Mouse (Mus musculus) cerebellum, postnatal 4 days (tissue): ENCODE results near the gene Rrp12.
"Not testable (repeated sequence)": the region's sequence is repeated elsewhere in the genome, so short reads cannot be mapped to it uniquely, and the experiment has no call there.

Experiments
- DNase-seq, 2 experiments: peaks; one replicate each; pipeline ENCODE4 v3.0.0; 2022; ENCODE audit warnings: low spot score in 2 of 2, mixed read lengths in 1 of 2

Rrp12 gene

GRCm38 (mm10) chr19:41906311-41907078 is 10.5 kb upstream of the Rrp12 start:
- no peak for DNase-seq

GRCm38 (mm10) chr19:41905246-41905645 is 9.3 kb upstream of the Rrp12 start:
- no peak for DNase-seq

GRCm38 (mm10) chr19:41902848-41903593 is 7.0 kb upstream of the Rrp12 start:
- no peak for DNase-seq

- DNase-seq: no peak
Measured at GRCm38 (mm10) chr19:41901696-41902095, 5.7 kb upstream of the Rrp12 start.

GRCm38 (mm10) chr19:41900495-41901090 is 4.6 kb upstream of the Rrp12 start:
- DNase-seq: no peak

- DNase-seq: peak in 1 of 2 experiments; percentile 9
Measured at GRCm38 (mm10) chr19:41898860-41899259, 2.9 kb upstream of the Rrp12 start.

- DNase-seq: no peak
Measured at GRCm38 (mm10) chr19:41896319-41896711, 342 bp upstream of the Rrp12 start.

GRCm38 (mm10) chr19:41894959-41895358 is 1.0 kb downstream of the Rrp12 start:
- no peak for DNase-seq

- DNase-seq: no peak
Measured at GRCm38 (mm10) chr19:41888191-41888590, 7.8 kb downstream of the Rrp12 start.

GRCm38 (mm10) chr19:41883882-41884281 is 12.1 kb downstream of the Rrp12 start:
- no peak for DNase-seq

- DNase-seq: no peak
Measured at GRCm38 (mm10) chr19:41881842-41882241, 14.1 kb downstream of the Rrp12 start.

- no peak for DNase-seq
Measured at GRCm38 (mm10) chr19:41874356-41874755, 21.6 kb downstream of the Rrp12 start.

GRCm38 (mm10) chr19:41872285-41872684 is 23.7 kb downstream of the Rrp12 start:
- DNase-seq: no peak

- DNase-seq: not testable (repeated sequence)
Measured at GRCm38 (mm10) chr19:41869946-41870345, 26.0 kb downstream of the Rrp12 start.

- DNase-seq: no peak
Measured at GRCm38 (mm10) chr19:41869296-41869695, 26.7 kb downstream of the Rrp12 start.

GRCm38 (mm10) chr19:41866707-41867106 is 29.3 kb downstream of the Rrp12 start:
- no peak for DNase-seq

- DNase-seq: no peak
Measured at GRCm38 (mm10) chr19:41857816-41858310, 38.1 kb downstream of the Rrp12 start.

GRCm38 (mm10) chr19:41857086-41857762 is 38.7 kb downstream of the Rrp12 start:
- DNase-seq: no peak

- no peak for DNase-seq
Measured at GRCm38 (mm10) chr19:41852423-41852822, 43.5 kb downstream of the Rrp12 start.

- DNase-seq: no peak
Measured at GRCm38 (mm10) chr19:41850719-41851543, 45.0 kb downstream of the Rrp12 start.
